Mouse (Mus musculus) limb, embryonic 11.5 days (tissue): ENCODE results near the gene Opcml. TPM values are rescaled to one million over a fixed set of nuclear protein-coding genes. Genes with fewer than 3 reads are reported as not detected.

Experiments
- ATAC-seq: fragments of 200-750 bp; cut with Nextera tagmentation; 2 replicates; pipeline ENCODE4 v1.8.0; 2017; ENCODE audit warnings: low read depth; ENCODE audit not compliant: insufficient number of reproducible peaks, low FRiP score, low TSS enrichment
- DNase-seq: peaks from one replicate; pipeline ENCODE4 v3.0.0-alpha.2; 2015; ENCODE audit warnings: low spot score
- H3K27ac ChIP-seq: fragments of 300-500 bp; sonication (generic); replicated peaks from 2 replicates; pipeline ENCODE4 v1.5.1; 2014; ENCODE audit warnings: low read depth, mild to moderate bottlenecking, low read length
- H3K27me3 ChIP-seq: fragments of 300-500 bp; sonication (generic); 2 replicates; pipeline ENCODE4 v1.6.1; 2014; ENCODE audit warnings: mild to moderate bottlenecking, low read length, mixed read lengths; ENCODE audit not compliant: control insufficient read depth, insufficient read depth
- H3K36me3 ChIP-seq: fragments of 300-500 bp; sonication (generic); 2 replicates; pipeline ENCODE4 v1.6.1; 2014; ENCODE audit warnings: mild to moderate bottlenecking, low read length, moderate library complexity, mixed read lengths; ENCODE audit not compliant: control insufficient read depth, insufficient read depth
- H3K4me1 ChIP-seq: fragments of 300-500 bp; sonication (generic); 2 replicates; pipeline ENCODE4 v1.6.1; 2014; ENCODE audit warnings: low read length, mixed read lengths; ENCODE audit not compliant: control insufficient read depth, insufficient read depth
- H3K4me2 ChIP-seq: fragments of 300-500 bp; sonication (generic); 2 replicates; pipeline ENCODE4 v1.6.1; 2014; ENCODE audit warnings: low read depth, mild to moderate bottlenecking, moderate library complexity; ENCODE audit not compliant: severe bottlenecking
- H3K4me3 ChIP-seq: fragments of 300-500 bp; sonication (generic); 2 replicates; pipeline ENCODE4 v1.5.1; 2014; ENCODE audit warnings: low read depth, low read length
- H3K9ac ChIP-seq: fragments of 300-500 bp; sonication (generic); 2 replicates; pipeline ENCODE4 v1.6.1; 2014; ENCODE audit warnings: mild to moderate bottlenecking, low read length
- H3K9me3 ChIP-seq: fragments of 300-500 bp; sonication (generic); 2 replicates; pipeline ENCODE4 v1.6.1; 2016; ENCODE audit warnings: low read length; ENCODE audit not compliant: control insufficient read depth
- WGBS: fragments of 180-500 bp; shearing (Covaris S2); extraction: QIAGEN DNeasy Blood & Tissue Kit; methylation state at CpG from one replicate; pipeline ENCODE4 v1.1.7; 2014; 5-methylcytosine and 5-hydroxymethylcytosine counted together
- polyA plus RNA-seq: library from polyadenylated mRNA; unstranded; fragments of >200 nt; fragmentation: Nextera tagmentation; extraction: Ambion mirVana; gene quantifications from 2 replicates; pipeline ENCODE4 v1.2.1, GENCODE M21; 2014

The Opcml gene
- polyA plus RNA-seq, 1 experiment from 2014 or later: 0.20 TPM

- 44% methylated on average over 3 of the region's 3 CpGs for WGBS
- ATAC-seq: no peak; the same call in 1 of the 2 replicates
- no peak overlapping the region for H3K27ac ChIP-seq
Measured at GRCm38 (mm10) chr9:27813207-27813790, 22.7 kb downstream of the Opcml start.

GRCm38 (mm10) chr9:27814161-27814560 is 23.6 kb downstream of the Opcml start:
- no peak overlapping the region for H3K4me3 ChIP-seq

More at GRCm38 (mm10) chr9:27813207-27813790, 22.7 kb downstream of the Opcml start:
- Histone ChIP-seq H3K4me2 (no peak overlapping the region), H3K27me3 (no peaks in the 10 kb centered on the region), H3K9ac (no peak overlapping the region), H3K36me3 (no peaks in the 10 kb centered on the region), H3K9me3 (no peaks in the 10 kb centered on the region), H3K4me3 (no peak overlapping the region), H3K4me1 (no peaks in the 10 kb centered on the region)
- no peak for DNase-seq

GRCm38 (mm10) chr9:27821197-27821596 is 30.6 kb downstream of the Opcml start:
- 0 out of 2 replicates have a peak, but pooled peaks cover 2% of the 10 kb centered on the region for H3K27me3 ChIP-seq
- no peak overlapping the region for H3K4me3 ChIP-seq
- H3K36me3 ChIP-seq: no peaks in the 10 kb centered on the region
- ATAC-seq (no peak), DNase-seq (no peak)
- no peak overlapping the region for H3K4me2 ChIP-seq
- no peak overlapping the region for H3K9ac ChIP-seq
- H3K27ac ChIP-seq: no peak overlapping the region
- no peaks in the 10 kb centered on the region for H3K9me3 ChIP-seq
- 65% methylated on average over 1 of the region's 1 CpGs for WGBS
- H3K4me1 ChIP-seq: no peaks in the 10 kb centered on the region

More at GRCm38 (mm10) chr9:27814161-27814560, 23.6 kb downstream of the Opcml start:
- H3K4me1 ChIP-seq: no peaks in the 10 kb centered on the region
- 23% methylated on average over 2 of the region's 2 CpGs for WGBS
- no peak overlapping the region for H3K4me2 ChIP-seq
- no peak overlapping the region for H3K27ac ChIP-seq
- no peak overlapping the region for H3K9ac ChIP-seq
- ATAC-seq (no peak), DNase-seq (no peak)
- H3K9me3 ChIP-seq: no peaks in the 10 kb centered on the region
- no peaks in the 10 kb centered on the region for H3K36me3 ChIP-seq
- H3K27me3 ChIP-seq: no peaks in the 10 kb centered on the region

DNA sequence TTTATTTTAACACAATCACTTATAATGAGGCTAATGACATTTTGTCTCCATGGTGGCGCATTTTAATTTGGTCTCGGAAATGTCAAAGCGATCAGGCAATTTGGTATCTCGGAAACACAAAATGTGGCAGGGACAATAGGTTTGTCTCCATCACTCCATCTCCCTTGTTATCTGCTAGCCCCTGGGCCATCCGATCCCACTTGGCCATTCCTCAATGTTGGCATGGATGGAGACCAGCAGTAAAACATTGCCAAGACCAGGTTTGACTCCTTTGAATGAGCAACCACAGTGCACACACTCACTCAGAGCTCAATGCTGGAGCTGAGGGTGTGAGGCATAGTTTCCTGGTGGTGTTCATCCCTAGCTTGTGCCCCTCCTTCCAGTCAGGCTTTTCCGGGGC is 32.1 kb downstream of the Opcml start:
- Histone ChIP-seq H3K27me3 (0 out of 2 replicates have a peak, but pooled peaks cover 2% of the 10 kb centered on the region), H3K27ac (no peak overlapping the region), H3K4me3 (no peak overlapping the region), H3K4me1 (no peaks in the 10 kb centered on the region), H3K9ac (no peak overlapping the region), H3K9me3 (no peaks in the 10 kb centered on the region), H3K4me2 (no peak overlapping the region), H3K36me3 (no peaks in the 10 kb centered on the region)
- ATAC-seq (no peak), DNase-seq (no peak)
- WGBS: 95% methylated on average over 6 of the region's 6 CpGs

DNA sequence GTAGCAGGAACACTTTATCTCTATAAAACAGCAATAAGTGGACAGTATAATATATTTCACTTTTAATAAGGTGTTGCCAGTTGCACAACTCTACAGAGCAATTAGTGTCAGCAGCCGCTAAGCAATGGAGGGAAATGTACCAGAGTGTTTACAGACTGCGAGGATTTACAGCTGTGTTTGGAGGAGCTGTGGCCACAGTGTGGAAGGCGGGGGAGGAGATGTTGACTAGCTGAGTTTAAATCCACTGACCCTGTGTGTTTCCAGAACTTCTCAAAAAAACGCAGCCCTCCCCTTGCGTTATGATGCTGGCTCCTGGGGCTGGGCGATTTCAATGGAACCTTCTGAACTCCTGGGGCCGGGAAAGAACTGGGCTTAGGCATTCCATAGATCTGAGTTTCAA is 33.8 kb downstream of the Opcml start:
- ATAC-seq: peak; percentile 60; the same call in 1 of the 2 replicates
- Histone ChIP-seq H3K4me2 (no peak overlapping the region), H3K4me3 (no peak overlapping the region), H3K4me1 (no peaks in the 10 kb centered on the region), H3K36me3 (no peaks in the 10 kb centered on the region), H3K27ac (no peak overlapping the region), H3K27me3 (0 out of 2 replicates have a peak, but pooled peaks cover 2% of the 10 kb centered on the region), H3K9ac (no peak overlapping the region), H3K9me3 (no peaks in the 10 kb centered on the region)
- 37% methylated on average over 7 of the region's 7 CpGs for WGBS
- peak; percentile 23 for DNase-seq

- WGBS: 65% methylated on average over 5 of the region's 5 CpGs
- Histone ChIP-seq H3K36me3 (no peaks in the 10 kb centered on the region), H3K9ac (no peak overlapping the region), H3K4me3 (no peak overlapping the region), H3K9me3 (no peaks in the 10 kb centered on the region), H3K4me2 (no peak overlapping the region), H3K4me1 (no peaks in the 10 kb centered on the region), H3K27ac (no peak overlapping the region), H3K27me3 (no peaks in the 10 kb centered on the region)
- no peak for DNase-seq
- no peak for ATAC-seq
Measured at GRCm38 (mm10) chr9:27830519-27830918, 39.9 kb downstream of the Opcml start.

DNA sequence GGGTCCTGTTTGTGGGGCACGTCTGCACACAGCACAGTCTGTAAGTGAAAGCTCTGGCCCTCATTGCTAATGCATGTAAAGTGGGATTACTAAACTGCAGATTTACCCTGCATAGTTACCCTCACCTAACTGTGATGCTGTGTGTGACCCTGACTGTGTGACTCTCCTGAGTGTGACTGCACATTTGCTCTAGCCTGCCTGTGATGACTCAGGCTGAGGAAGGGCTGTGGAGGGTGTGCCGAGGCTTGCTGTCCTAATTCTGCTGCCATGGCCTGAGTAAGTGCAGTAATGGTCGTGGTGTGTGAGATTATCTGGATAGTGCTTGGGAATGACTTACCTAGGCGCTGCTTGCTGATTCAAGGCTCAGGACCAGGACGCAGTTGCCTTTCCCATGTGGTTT is 52.2 kb downstream of the Opcml start:
- no peaks in the 10 kb centered on the region for H3K9me3 ChIP-seq
- no peaks in the 10 kb centered on the region for H3K4me1 ChIP-seq
- ATAC-seq: no peak
- H3K36me3 ChIP-seq: no peaks in the 10 kb centered on the region
- H3K27me3 ChIP-seq: no peaks in the 10 kb centered on the region
- H3K4me3 ChIP-seq: no peak overlapping the region
- no peak overlapping the region for H3K4me2 ChIP-seq
- 68% methylated on average over 5 of the region's 5 CpGs for WGBS
- H3K27ac ChIP-seq: no peak overlapping the region
- DNase-seq: no peak
- no peak overlapping the region for H3K9ac ChIP-seq

GRCm38 (mm10) chr9:27871624-27872023 is 81.0 kb downstream of the Opcml start:
- Histone ChIP-seq H3K9ac (no peak overlapping the region), H3K9me3 (no peaks in the 10 kb centered on the region), H3K27ac (no peak overlapping the region), H3K4me3 (no peak overlapping the region), H3K36me3 (no peaks in the 10 kb centered on the region), H3K4me2 (no peak overlapping the region), H3K4me1 (no peaks in the 10 kb centered on the region), H3K27me3 (no peaks in the 10 kb centered on the region)
- ATAC-seq (no peak), DNase-seq (no peak)
- 87% methylated on average over 3 of the region's 3 CpGs for WGBS

DNA sequence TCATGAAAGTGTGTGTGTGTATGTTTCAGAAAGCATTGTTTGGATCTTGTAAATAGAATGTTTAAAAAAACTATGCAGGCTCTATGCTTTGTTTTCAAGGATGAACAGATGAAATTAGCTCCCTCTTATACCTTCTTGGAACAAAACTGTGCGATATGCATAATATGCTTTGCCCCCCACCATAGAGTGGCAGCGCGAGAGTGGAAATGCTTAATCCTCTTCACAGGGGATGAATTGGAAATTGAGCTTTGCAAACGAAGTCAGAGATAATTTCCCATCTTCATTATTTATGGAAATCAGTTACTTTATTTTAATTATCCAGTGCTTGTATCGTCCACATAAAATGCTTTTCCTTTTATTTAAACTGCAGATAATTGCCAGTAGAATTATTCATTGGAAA is 99.1 kb downstream of the Opcml start:
- Histone ChIP-seq H3K27me3 (no peaks in the 10 kb centered on the region), H3K9ac (no peak overlapping the region), H3K9me3 (no peaks in the 10 kb centered on the region), H3K4me1 (no peaks in the 10 kb centered on the region), H3K4me2 (no peak overlapping the region), H3K27ac (no peak overlapping the region), H3K36me3 (no peaks in the 10 kb centered on the region), H3K4me3 (no peak overlapping the region)
- DNase-seq (no peak), ATAC-seq (no peak)
- 81% methylated on average over 5 of the region's 5 CpGs for WGBS
